Mouse (Mus musculus): Measurements from ENCODE around the gene Zfp82.
"Not testable (repeated sequence)": the region's sequence is repeated elsewhere in the genome, so short reads cannot be mapped to it uniquely, and the experiment has no call there.

Gene Zfp82

GRCm38 (mm10) chr7:30072146-30073028 lies at the start of gene Zfp82:
Gene Zfp82, minus strand, starts transcription at chr7:30072900.
- peak; percentile 98 for DNase-seq

DNA sequence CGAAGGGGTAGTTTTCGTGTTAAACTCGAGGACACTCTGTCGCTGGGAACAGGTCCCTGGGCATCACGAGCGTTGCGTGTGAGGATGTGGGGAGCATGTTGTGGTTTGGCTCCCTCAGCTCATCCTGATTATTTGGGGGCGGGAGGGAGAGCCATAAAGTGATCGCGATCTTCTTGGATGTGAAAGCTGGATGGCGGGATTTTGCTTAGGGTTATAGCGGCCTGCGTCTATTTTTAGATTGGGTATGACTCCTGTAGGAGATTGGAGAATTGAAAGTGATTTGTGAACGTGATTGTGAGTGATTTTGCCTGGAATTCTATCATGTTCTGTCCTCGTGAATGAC lies 49.5 kb upstream of the Zfp82 start:
- no peak for DNase-seq

DNA sequence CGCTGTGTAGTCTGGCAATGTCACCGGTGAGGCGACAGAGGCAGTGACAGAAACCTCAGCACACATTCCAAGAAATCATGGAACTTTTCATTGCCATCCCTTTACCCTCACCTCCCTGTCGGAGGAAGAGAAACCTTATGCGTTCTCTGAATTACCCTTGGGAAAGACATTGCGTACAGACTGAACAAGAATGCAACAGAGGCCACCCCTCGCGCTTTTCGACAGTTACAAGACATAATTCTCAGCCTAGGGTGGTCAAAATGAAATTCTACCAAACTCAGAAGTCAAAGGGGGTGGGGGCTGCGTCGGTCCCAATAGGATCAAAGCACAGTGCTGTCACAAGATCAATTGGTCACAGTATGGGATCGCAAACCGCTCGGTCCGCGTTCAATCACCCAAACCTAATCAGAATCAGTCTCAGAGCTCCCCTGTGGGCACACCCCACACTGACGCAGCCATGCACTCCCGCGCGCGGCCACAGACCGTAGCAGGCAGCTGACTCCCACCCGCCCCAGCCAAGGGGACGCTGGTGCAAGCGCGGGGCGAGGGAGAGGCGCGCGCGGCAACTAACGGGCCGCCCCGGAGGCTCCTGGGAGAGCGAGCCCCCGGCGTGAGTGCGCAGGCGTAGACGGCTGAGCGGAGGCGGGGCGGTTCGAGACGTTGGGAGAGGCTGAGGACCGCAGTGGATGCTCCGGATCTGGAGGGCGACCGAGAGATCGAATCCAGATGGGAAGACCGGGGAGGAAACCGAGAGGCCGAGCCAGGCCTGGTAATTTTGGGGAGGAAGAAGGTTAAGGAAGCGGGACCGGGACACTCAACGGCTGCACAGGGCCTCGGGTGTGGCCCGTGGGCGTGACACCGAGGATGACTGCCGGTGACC lies 48.8 kb upstream of the Zfp82 start, which contains the start of gene Zfp382:
Zfp382 (plus strand) TSS at position 635 of the 880 bp plus-strand sequence.
- DNase-seq: peak; percentile 99

GRCm38 (mm10) chr7:30117935-30118334 lies 45.2 kb upstream of the Zfp82 start:
- DNase-seq: not testable (repeated sequence)

- DNase-seq: no peak
Observed at GRCm38 (mm10) chr7:30116076-30116475, 43.4 kb upstream of the Zfp82 start.

GRCm38 (mm10) chr7:30099297-30099696 lies 26.6 kb upstream of the Zfp82 start:
- peak; percentile 95 for DNase-seq

GRCm38 (mm10) chr7:30095551-30096125 lies 22.9 kb upstream of the Zfp82 start:
- peak; percentile 80 for DNase-seq

- peak; percentile 99 for DNase-seq
Observed at GRCm38 (mm10) chr7:30094646-30095429, 22.1 kb upstream of the Zfp82 start, which contains the start of gene Zfp260. Gene Zfp260, plus strand, starts transcription at chr7:30094777.

DNA sequence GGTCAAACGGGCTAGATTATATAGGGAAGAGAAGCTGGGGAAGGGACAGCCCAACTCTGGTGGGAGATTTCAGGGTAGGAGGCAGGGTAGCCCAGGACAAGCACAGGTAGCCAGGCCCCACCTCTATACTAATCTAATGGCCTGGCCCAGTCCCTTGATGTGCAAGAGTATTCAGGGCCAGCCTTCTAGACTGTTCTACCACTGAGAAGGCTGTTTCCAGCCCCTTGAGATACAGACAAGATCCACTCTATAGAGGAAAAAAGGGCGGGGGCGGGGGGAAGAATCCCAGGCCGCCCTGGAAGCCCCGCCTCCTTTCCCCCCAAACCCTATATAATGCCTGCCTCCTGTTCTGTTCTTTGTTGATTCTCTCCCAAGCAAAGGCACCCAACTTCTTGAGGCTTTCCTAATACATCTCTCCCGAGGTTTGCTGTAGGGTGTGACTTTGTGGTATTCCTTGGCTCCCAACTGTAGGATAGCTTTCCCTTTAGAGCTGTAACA lies 21.3 kb upstream of the Zfp82 start:
- peak; percentile 90 for DNase-seq

DNA sequence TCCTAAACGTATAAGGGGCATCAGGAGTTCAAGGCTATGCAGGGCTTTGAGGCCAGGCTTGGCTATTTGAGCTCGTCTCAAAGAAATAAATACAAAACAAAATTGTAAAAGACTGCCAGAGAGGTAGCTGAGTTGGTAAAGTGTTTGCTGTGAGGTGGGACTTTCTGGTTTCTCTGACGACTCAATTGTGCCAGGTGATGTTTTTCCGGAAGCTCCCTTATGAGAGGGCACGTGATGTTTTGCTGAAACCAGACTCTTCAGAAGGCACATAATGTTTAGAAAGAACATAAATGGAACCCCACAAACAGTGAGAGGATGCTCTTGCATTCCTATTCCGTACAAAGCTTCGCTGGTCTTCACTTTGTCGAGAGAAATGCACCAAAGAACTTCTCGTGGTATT lies 20.0 kb upstream of the Zfp82 start:
- no peak for DNase-seq

GRCm38 (mm10) chr7:30090970-30091585 lies 18.4 kb upstream of the Zfp82 start:
- DNase-seq: no peak

- DNase-seq: peak; percentile 100
Observed at GRCm38 (mm10) chr7:30090092-30090969, 17.6 kb upstream of the Zfp82 start, which contains the start of the genes Gm26920 and Zfp566. Gene Gm26920, minus strand, starts transcription at chr7:30090410. Gene Zfp566, minus strand, starts transcription at chr7:30090527.

DNA sequence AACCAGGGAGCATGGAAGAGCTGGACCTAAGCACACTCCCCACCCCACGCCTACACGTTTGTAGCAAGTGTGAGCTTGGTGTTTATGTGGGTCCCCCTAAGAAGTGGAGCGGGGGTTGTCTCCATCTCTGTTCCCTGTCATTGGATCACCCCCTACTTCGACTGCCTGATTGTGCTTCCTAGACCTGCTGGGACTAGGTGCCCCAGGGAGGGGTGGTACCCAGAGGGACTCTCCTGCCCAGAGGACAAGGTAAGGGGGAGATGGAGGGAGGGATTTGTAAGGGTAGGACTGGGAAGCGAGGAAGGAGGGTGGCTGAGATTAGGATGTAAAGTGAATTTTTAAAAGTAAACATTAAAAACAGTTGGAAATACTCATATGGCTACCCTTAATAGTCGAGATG lies 16.7 kb upstream of the Zfp82 start:
- peak; percentile 90 for DNase-seq

DNA sequence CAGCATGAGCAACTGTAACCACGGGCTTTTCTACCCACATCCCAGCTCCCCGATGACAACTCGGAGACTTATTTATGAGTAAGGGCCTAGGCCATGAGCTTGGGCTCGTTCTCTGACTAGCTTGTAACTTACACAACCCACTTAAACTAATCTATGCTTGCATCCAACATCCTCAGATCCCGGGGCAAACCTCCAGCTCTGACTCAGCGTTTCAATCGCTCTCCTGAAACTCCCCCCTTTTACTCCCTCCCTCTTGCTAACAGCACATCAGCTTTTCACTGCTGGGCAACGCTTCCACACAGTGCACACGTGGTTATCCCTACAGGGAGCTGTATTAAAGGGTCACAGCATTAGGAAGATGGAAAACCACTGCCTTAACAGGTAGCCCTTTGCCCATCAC lies 13.8 kb upstream of the Zfp82 start:
- DNase-seq: peak; percentile 87

- DNase-seq: no peak
Observed at GRCm38 (mm10) chr7:30064622-30065021, 8.1 kb downstream of the Zfp82 start.

- no peak for DNase-seq
Observed at GRCm38 (mm10) chr7:30062478-30062877, 10.2 kb downstream of the Zfp82 start.

- no peak for DNase-seq
Observed at GRCm38 (mm10) chr7:30060341-30060740, 12.4 kb downstream of the Zfp82 start.

DNA sequence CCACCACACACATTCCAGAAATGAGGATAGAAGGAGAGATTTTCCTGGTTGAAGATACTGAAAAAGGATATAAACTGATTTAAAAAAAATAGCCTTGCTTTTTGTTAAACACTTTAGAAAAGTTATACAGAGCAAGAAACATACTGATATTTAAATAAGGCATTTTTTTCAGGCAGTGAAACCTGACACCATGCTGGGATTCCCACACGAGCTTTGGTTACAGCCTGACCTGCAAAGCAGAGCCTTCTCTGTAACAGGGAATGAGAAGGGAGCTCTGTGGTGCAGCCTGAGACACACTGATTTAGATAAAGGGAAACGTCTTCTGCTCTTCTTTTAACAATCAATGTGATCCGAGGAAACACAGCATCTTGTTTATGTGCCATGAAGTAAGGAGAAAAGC lies 19.1 kb downstream of the Zfp82 start:
- DNase-seq: no peak

DNA sequence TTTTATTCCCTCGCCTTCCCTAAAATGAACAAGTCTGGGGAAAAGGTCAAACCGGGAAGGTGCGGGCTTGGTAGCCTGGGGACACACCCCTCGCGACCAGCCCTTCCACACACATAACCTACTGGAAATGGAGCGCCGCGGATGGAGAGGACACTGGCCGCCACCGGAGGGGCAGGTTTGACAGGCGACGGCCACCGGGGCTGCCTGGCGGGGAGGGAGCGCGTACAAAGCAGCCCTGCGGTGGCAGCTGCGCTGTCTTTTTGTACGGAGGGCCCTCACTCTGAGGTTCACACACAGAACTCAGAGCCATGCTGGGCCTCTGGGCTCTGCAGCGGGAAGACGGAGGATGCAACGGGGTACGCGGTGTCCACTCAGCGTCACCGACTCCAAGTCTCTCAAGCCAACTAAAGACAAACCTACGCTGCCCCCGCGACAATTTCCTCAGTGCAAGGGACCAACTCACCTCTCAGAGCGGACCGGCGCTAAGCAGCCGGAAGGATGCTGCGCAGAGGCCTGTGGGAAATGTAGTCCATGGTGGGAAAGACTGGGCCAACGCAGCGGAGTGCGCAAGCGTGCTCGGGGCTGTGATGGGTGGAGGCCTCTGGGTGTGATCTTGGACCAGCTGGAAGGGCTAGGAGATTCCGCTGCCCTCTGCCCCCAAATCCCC lies 21.7 kb downstream of the Zfp82 start, which contains the start of gene Zfp14:
Zfp14 (minus strand) TSS at position 499 of the 667 bp plus-strand sequence.
- peak; percentile 99 for DNase-seq

- no peak for DNase-seq
Observed at GRCm38 (mm10) chr7:30048126-30048525, 24.6 kb downstream of the Zfp82 start.

Measured in heart, adult 11 months (tissue).